Mouse (Mus musculus) liver, embryonic 16.5 days (tissue): ENCODE measurements around the gene Smim23. TPM values are rescaled to one million over a fixed set of nuclear protein-coding genes. Genes with fewer than 3 reads are reported as not detected.

Experiments used
- ATAC-seq: fragments of 200-750 bp; cut with Nextera tagmentation; 2 replicates; pipeline ENCODE4 v1.8.0; 2017; ENCODE audit warnings: low read depth, mild to moderate bottlenecking, moderate number of reproducible peaks, moderate library complexity
- H3K27ac ChIP-seq: fragments of 300-500 bp; sonication (generic); 2 replicates; pipeline ENCODE4 v1.5.1; 2014; ENCODE audit warnings: mild to moderate bottlenecking, low read length
- H3K27me3 ChIP-seq: fragments of 300-500 bp; sonication (generic); 2 replicates; pipeline ENCODE4 v1.6.1; 2014; ENCODE audit warnings: low read depth, low read length, mixed read lengths; ENCODE audit not compliant: control insufficient read depth, insufficient read depth
- H3K36me3 ChIP-seq: fragments of 300-500 bp; sonication (generic); 2 replicates; pipeline ENCODE4 v1.6.1; 2014; ENCODE audit warnings: mild to moderate bottlenecking; ENCODE audit not compliant: control insufficient read depth, insufficient read depth
- H3K4me1 ChIP-seq: fragments of 300-500 bp; sonication (generic); 2 replicates; pipeline ENCODE4 v1.6.1; 2014; ENCODE audit warnings: low read depth, low read length, mixed read lengths; ENCODE audit not compliant: control insufficient read depth
- H3K4me2 ChIP-seq: fragments of 300-500 bp; sonication (generic); 2 replicates; pipeline ENCODE4 v1.6.1; 2014; ENCODE audit warnings: low read depth, low read length, mixed read lengths
- H3K4me3 ChIP-seq: fragments of 300-500 bp; sonication (generic); 2 replicates; pipeline ENCODE4 v1.5.1; 2014; ENCODE audit warnings: low read depth, mild to moderate bottlenecking, low read length
- H3K9ac ChIP-seq: fragments of 300-500 bp; sonication (generic); 2 replicates; pipeline ENCODE4 v1.6.1; 2014; ENCODE audit warnings: low read depth, low read length
- H3K9me3 ChIP-seq: fragments of 300-500 bp; sonication (generic); replicated peaks from 2 replicates; pipeline ENCODE4 v1.6.1; 2016; ENCODE audit warnings: low read length; ENCODE audit not compliant: control insufficient read depth
- WGBS: fragments of 180-500 bp; shearing (Covaris S2); extraction: QIAGEN DNeasy Blood & Tissue Kit; methylation state at CpG from one replicate; pipeline ENCODE4 v1.1.7; 2014; ENCODE audit not compliant: insufficient replicate concordance; 5-methylcytosine and 5-hydroxymethylcytosine counted together
- polyA plus RNA-seq: library from polyadenylated mRNA; unstranded; fragments of >200 nt; fragmentation: Nextera tagmentation; extraction: Ambion mirVana; gene quantifications from 2 replicates; pipeline ENCODE4 v1.2.1, GENCODE M21; 2015

Smim23 gene
- polyA plus RNA-seq, 1 experiment from 2014 or later, result not detected

DNA sequence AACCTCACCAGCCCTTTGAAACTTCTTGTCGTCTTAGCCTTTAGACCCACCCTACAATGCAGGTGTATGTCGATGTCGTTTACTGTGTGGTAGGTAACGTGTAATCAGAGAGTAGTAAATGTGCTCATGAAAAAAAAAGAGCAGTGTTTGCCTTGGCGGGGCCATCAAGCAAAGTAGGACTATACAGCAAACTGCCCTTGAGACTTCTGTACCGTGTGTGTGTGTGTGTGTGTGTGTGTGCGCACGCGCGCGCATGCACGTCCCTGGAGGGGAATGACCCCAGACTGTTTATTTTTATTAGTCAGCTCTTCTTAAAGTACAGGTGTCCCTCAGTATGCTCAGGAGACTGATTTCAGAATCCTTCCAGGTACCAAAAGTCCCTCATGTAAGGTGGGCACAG is 6.8 kb downstream of the Smim23 start:
- Histone ChIP-seq H3K36me3 (no peaks in the 10 kb centered on the region), H3K9me3 (no peaks in the 10 kb centered on the region), H3K27me3 (no peaks in the 10 kb centered on the region), H3K4me3 (no peak overlapping the region), H3K27ac (no peak overlapping the region), H3K4me1 (no peaks in the 10 kb centered on the region), H3K4me2 (no peak overlapping the region), H3K9ac (no peak overlapping the region)
- no peak for ATAC-seq
- 78% methylated on average over 12 of the region's 12 CpGs for WGBS

- H3K4me1 ChIP-seq, result no peaks in the 10 kb centered on the region
- no peak overlapping the region for H3K9ac ChIP-seq
- no peaks in the 10 kb centered on the region for H3K9me3 ChIP-seq
- H3K4me3 ChIP-seq, result no peak overlapping the region
- no peak overlapping the region for H3K27ac ChIP-seq
- H3K4me2 ChIP-seq, result no peak overlapping the region
- H3K27me3 ChIP-seq, result no peaks in the 10 kb centered on the region
- WGBS, result 59% methylated on average over 8 of the region's 8 CpGs
- H3K36me3 ChIP-seq, result no peaks in the 10 kb centered on the region
- no peak for ATAC-seq
These were observed 10.1 kb downstream of the Smim23 start for GRCm38 (mm10) chr11:32814286-32814685.

DNA sequence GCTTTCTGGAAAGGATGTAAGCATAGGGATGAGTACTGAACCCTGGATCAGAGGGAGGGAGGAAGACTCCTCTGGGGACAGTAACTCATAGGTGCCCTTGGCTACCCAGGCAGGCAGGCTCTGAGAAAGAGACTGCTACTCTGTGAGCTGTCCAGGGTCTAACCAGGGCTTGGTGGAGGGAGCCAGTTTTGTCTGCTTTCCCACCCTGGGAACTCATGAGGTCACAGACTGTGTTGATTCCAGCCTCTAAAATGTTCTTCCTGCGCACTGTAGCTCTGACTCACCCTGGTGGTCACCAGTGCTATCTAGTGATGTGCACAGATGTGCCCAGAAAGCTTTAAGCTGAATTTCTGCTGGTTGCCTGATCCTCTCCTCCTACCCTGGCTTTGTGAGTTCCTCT is 15.3 kb downstream of the Smim23 start:
- no peaks in the 10 kb centered on the region for H3K36me3 ChIP-seq
- no peaks in the 10 kb centered on the region for H3K4me1 ChIP-seq
- 52% methylated on average over 1 of the region's 1 CpGs for WGBS
- no peak overlapping the region for H3K4me3 ChIP-seq
- ATAC-seq, result no peak
- no peak overlapping the region for H3K27ac ChIP-seq
- H3K4me2 ChIP-seq, result no peak overlapping the region
- H3K9me3 ChIP-seq, result no peaks in the 10 kb centered on the region
- H3K27me3 ChIP-seq, result no peaks in the 10 kb centered on the region
- H3K9ac ChIP-seq, result no peak overlapping the region

- H3K9me3 ChIP-seq, result no peaks in the 10 kb centered on the region
- no peak overlapping the region for H3K4me3 ChIP-seq
- ATAC-seq, result no peak
- H3K4me1 ChIP-seq, result no peaks in the 10 kb centered on the region
- H3K36me3 ChIP-seq, result no peaks in the 10 kb centered on the region
- H3K9ac ChIP-seq, result no peak overlapping the region
- H3K4me2 ChIP-seq, result no peak overlapping the region
- no peaks in the 10 kb centered on the region for H3K27me3 ChIP-seq
- H3K27ac ChIP-seq, result no peak overlapping the region
- 8% methylated on average over 2 of the region's 2 CpGs for WGBS
These were observed 18.4 kb downstream of the Smim23 start for GRCm38 (mm10) chr11:32805958-32806357.

DNA sequence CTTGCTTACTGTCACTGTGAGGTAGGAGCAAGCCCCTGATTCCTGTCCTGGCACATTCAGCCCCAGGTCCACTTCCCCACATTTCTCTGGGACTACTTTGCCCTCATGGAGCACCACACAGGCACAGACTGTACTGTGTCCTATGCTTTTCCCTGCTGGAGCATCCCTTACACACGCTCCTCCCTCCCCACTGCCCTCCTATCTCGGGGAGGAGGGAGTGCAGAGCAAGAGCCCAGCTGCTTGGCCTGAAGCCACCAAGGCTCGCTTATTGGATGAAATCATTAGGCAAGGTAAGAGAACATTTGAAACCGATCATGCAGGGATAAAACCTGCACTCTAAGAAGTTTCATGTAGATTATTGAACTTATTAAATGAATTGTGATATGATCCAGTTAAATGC is 20.7 kb downstream of the Smim23 start:
- Histone ChIP-seq H3K4me2 (no peak overlapping the region), H3K9me3 (no peaks in the 10 kb centered on the region), H3K4me3 (no peak overlapping the region), H3K27ac (no peak overlapping the region), H3K36me3 (no peaks in the 10 kb centered on the region), H3K9ac (no peak overlapping the region), H3K4me1 (no peaks in the 10 kb centered on the region), H3K27me3 (no peaks in the 10 kb centered on the region)
- 65% methylated on average over 4 of the region's 4 CpGs for WGBS
- ATAC-seq, result no peak

DNA sequence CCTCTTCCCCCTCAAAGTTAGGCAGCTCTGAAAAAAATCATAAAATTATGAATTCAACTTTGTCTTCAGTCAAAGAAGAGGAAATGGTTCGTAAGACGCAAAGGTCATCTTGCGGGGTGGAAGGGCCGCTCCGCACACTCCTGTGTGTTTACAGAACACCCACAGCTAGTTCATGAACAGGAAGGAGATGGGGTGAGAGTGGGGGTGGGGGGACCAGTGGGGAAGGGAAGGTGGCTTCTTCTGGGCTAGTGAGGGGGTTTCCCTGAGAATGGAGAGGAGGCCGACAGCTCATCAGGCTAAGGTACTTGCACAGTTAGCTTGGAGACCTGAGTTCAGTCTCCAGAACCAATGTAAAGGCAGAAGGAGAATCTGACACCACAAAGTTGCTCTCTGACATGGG is 22.7 kb downstream of the Smim23 start:
- no peak for ATAC-seq

GRCm38 (mm10) chr11:32800929-32801375 is 23.5 kb downstream of the Smim23 start:
- Histone ChIP-seq H3K9me3 (no peaks in the 10 kb centered on the region), H3K27me3 (no peaks in the 10 kb centered on the region), H3K9ac (no peak overlapping the region), H3K4me3 (no peak overlapping the region), H3K4me2 (no peak overlapping the region), H3K4me1 (no peaks in the 10 kb centered on the region), H3K36me3 (no peaks in the 10 kb centered on the region), H3K27ac (no peak overlapping the region)
- no peak for ATAC-seq
- WGBS, result 66% methylated on average over 7 of the region's 7 CpGs

More for the DNA sequence above, 22.7 kb downstream of the Smim23 start:
- 43% methylated on average over 6 of the region's 6 CpGs for WGBS
- no peaks in the 10 kb centered on the region for H3K27me3 ChIP-seq
- no peak overlapping the region for H3K4me2 ChIP-seq
- no peaks in the 10 kb centered on the region for H3K36me3 ChIP-seq
- H3K9ac ChIP-seq, result no peak overlapping the region
- H3K27ac ChIP-seq, result no peak overlapping the region
- H3K9me3 ChIP-seq, result no peaks in the 10 kb centered on the region
- H3K4me1 ChIP-seq, result no peaks in the 10 kb centered on the region
- H3K4me3 ChIP-seq, result no peak overlapping the region

- Histone ChIP-seq H3K9me3 (no peaks in the 10 kb centered on the region), H3K4me1 (no peaks in the 10 kb centered on the region), H3K4me3 (no peak overlapping the region), H3K27ac (no peak overlapping the region), H3K36me3 (no peaks in the 10 kb centered on the region), H3K27me3 (no peaks in the 10 kb centered on the region), H3K4me2 (no peak overlapping the region), H3K9ac (no peak overlapping the region)
- no peak for ATAC-seq
- WGBS, result 44% methylated on average over 4 of the region's 4 CpGs
These were observed 26.0 kb downstream of the Smim23 start for GRCm38 (mm10) chr11:32798445-32798844.

DNA sequence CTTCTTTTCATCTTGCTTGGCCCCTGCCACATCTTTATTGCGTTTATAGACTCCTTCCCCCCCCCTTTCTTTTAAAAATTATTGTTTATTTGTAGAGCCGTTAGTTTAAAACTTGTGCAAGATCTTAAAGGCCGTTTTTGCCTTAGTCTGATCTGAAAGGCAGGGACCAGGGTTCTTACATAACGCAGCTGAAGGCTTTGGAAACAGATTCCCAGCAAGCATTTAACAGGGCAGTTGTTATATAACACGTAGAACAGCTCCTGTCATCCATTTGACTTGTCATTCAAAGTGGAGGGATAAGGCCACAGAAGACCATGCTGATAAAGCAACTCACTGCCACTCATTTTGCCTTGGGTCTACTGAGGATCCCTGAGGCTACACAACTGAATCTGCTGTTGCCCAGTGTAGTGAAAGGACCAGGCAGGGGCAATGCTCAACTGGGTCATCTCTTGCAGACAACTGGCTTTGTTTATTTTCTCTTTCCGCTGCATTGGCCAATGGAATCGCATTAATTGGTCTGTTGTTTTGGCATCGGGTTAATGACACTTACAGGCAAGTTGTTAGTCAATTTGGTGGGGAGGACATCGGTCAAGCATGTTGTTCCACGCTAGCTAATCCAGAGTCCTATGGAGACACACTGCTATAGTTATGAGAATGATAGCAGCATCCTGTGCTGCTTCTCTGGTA is 29.5 kb downstream of the Smim23 start:
- no peak overlapping the region for H3K27ac ChIP-seq
- no peaks in the 10 kb centered on the region for H3K9me3 ChIP-seq
- no peaks in the 10 kb centered on the region for H3K27me3 ChIP-seq
- no peak overlapping the region for H3K4me2 ChIP-seq
- no peak overlapping the region for H3K9ac ChIP-seq
- no peaks in the 10 kb centered on the region for H3K4me1 ChIP-seq
- ATAC-seq, result no peak
- 49% methylated on average over 10 of the region's 10 CpGs for WGBS
- no peaks in the 10 kb centered on the region for H3K36me3 ChIP-seq
- no peak overlapping the region for H3K4me3 ChIP-seq
